Mouse (Mus musculus) kidney, embryonic 15.5 days (tissue): ENCODE data around the gene Ptpre. TPM values are rescaled to one million over a fixed set of nuclear protein-coding genes. Genes with fewer than 3 reads are reported as not detected.
A peak's percentile ranks its signal among the peaks of the same experiment; 100 is the strongest.

Source experiments
- ATAC-seq: fragments of 200-750 bp; cut with Nextera tagmentation; replicated peaks from 2 replicates; pipeline ENCODE4 v1.8.0; 2017; ENCODE audit warnings: moderate TSS enrichment; ENCODE audit not compliant: low FRiP score
- H3K27ac ChIP-seq: fragments of 300-500 bp; sonication (generic); 2 replicates; pipeline ENCODE4 v1.5.1; 2015; ENCODE audit warnings: mild to moderate bottlenecking, inconsistent platforms
- H3K27me3 ChIP-seq: fragments of 300-500 bp; sonication (generic); 2 replicates; pipeline ENCODE4 v1.6.1; 2015; ENCODE audit warnings: inconsistent platforms
- H3K36me3 ChIP-seq: fragments of 300-500 bp; sonication (generic); 2 replicates; pipeline ENCODE4 v1.6.1; 2015; ENCODE audit warnings: inconsistent platforms
- H3K4me1 ChIP-seq: fragments of 300-500 bp; sonication (generic); 2 replicates; pipeline ENCODE4 v1.6.1; 2015; ENCODE audit warnings: inconsistent platforms
- H3K4me2 ChIP-seq: fragments of 300-500 bp; sonication (generic); 2 replicates; pipeline ENCODE4 v1.6.1; 2015; ENCODE audit warnings: moderate library complexity, mild to moderate bottlenecking, inconsistent platforms
- H3K4me3 ChIP-seq: fragments of 300-500 bp; sonication (generic); replicated peaks from 2 replicates; pipeline ENCODE4 v1.5.1; 2015; ENCODE audit warnings: mild to moderate bottlenecking, inconsistent platforms
- H3K9ac ChIP-seq: fragments of 300-500 bp; sonication (generic); 2 replicates; pipeline ENCODE4 v1.6.1; 2015; ENCODE audit warnings: mild to moderate bottlenecking, inconsistent platforms
- H3K9me3 ChIP-seq: fragments of 300-500 bp; sonication (generic); replicated peaks from 2 replicates; pipeline ENCODE4 v1.6.1; 2016; ENCODE audit warnings: inconsistent platforms
- WGBS: fragments of 180-500 bp; shearing (Covaris S2); methylation state at CpG from one replicate; pipeline ENCODE4 v1.1.7; 2015; ENCODE audit warnings: mixed read lengths; 5-methylcytosine and 5-hydroxymethylcytosine counted together
- polyA plus RNA-seq: library from polyadenylated mRNA; unstranded; fragments of >200 nt; fragmentation: Nextera tagmentation; extraction: Ambion mirVana; gene quantifications from 2 replicates; pipeline ENCODE4 v1.2.1, GENCODE M21; 2015

Ptpre gene
- polyA plus RNA-seq, 1 experiment from 2014 or later = 1.6 TPM

DNA sequence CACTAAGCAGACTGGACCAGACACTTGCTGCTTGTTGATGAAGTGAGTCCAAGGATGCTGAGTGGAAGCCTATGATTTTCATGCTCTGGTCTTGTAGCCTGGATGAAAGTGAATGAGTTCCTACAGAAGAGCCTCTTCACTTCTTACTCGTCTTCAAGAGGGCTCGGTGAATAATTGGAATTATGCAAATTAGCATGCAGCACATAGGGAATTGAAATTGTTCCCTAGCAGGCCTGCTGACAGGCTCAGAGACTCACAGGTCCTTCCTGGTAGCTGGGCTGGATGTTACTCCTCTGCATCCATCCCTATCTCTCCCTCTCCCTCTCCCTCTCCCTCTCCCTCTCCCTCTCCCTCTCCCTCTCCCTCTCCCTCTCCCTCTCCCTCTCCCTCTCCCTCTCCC, 102.1 kb downstream of the Ptpre start:
- no peak for ATAC-seq
- 51% methylated on average over 2 of the region's 2 CpGs for WGBS

DNA sequence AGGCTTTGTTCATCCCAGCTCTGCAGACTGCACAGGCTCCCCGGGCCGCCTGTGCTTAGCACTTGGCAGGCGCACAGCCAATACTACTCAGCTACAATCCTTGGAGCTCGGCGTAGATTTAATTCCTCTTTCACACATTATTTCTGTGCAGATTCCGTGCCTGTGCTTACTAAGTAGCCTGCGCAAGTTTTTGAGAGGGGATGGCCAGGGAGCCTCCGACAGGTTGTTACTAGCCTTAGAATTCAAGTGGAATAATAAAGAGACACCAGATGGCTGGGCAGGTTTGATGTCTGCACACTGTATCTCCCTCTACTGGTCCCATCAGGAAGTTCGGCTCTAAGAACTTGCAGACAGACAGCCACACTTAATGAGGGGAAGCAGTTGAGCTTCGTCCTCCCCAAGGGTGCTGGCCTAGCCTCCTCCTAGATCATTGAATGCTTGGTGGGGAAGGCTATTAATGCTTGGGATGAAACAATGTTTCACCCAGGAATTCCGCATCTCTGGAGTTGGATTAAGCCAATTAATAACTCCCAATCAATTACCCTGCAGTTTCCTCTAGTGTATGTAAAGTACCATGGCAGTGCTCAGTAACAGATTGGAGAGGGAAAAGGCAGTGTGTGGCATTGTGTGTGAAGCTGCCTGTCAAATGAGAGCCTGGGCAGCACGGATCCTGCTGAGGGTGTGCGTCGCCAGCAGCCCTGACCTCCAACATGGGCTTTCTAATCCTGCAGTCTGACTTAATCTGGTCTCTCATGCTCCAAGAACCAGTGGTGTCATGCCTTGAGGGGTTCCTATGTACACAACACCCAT, 104.6 kb downstream of the Ptpre start:
- 66% methylated on average over 14 of the region's 14 CpGs for WGBS
- H3K4me2 ChIP-seq = no peak overlapping the region
- H3K9ac ChIP-seq = no peak overlapping the region
- no peak overlapping the region for H3K27ac ChIP-seq
- no peak overlapping the region for H3K4me3 ChIP-seq
- H3K4me1 ChIP-seq = no peaks in the 10 kb centered on the region
- ATAC-seq = no peak
- H3K9me3 ChIP-seq = no peaks in the 10 kb centered on the region
- H3K36me3 ChIP-seq = no peaks in the 10 kb centered on the region
- H3K27me3 ChIP-seq = 0 out of 2 replicates have a peak, but pooled peaks cover 5% of the 10 kb centered on the region

More for the DNA sequence above, 102.1 kb downstream of the Ptpre start:
- no peak overlapping the region for H3K27ac ChIP-seq
- no peak overlapping the region for H3K4me2 ChIP-seq
- no peak overlapping the region for H3K4me3 ChIP-seq
- H3K36me3 ChIP-seq = no peaks in the 10 kb centered on the region
- no peak overlapping the region for H3K9ac ChIP-seq
- no peaks in the 10 kb centered on the region for H3K4me1 ChIP-seq
- no peaks in the 10 kb centered on the region for H3K9me3 ChIP-seq
- H3K27me3 ChIP-seq = 0 out of 2 replicates have a peak, but pooled peaks cover 5% of the 10 kb centered on the region

DNA sequence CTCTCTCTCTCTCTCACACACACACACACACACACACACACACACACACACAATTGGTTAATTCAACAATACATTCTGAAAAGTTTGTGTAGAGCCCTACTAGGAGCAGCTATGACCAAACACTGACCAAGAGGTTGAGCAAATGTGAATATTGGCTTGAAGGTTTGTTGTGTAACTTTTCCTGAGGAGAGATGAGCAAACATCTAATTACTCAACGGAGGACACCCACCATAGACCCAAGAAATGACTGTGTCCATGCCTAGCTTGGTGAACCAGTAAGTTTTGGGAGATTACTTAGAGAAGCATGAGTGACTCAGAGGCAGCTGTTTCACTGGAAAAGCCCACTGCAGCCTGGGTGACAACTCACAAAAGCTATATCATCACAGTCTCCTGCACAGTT, 107.2 kb downstream of the Ptpre start:
- Histone ChIP-seq H3K4me2 (no peak overlapping the region), H3K4me3 (no peak overlapping the region), H3K9ac (no peak overlapping the region), H3K9me3 (no peaks in the 10 kb centered on the region), H3K4me1 (no peaks in the 10 kb centered on the region), H3K27ac (no peak overlapping the region), H3K27me3 (no peaks in the 10 kb centered on the region), H3K36me3 (no peaks in the 10 kb centered on the region)
- ATAC-seq = no peak
- 79% methylated on average over 1 of the region's 1 CpGs for WGBS

DNA sequence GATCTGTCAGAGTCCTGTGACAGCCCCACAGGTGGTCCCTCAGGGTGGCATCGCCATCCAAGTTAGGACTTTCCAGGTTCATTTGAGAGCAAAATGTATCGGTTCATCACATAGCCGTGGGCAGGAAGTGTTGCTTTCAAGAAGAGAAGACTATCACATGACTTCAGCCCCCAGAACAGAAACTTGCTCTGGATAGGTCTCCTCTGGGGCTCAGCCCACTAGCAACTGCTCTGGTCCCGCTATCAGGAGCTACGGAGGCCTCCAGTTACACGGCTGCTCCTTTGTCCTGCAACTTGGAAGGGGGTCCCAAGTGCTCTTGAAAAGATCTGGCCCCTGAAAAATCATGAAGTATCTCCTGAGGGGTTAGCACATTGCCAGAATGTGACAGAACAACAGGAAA, 109.7 kb downstream of the Ptpre start:
- Histone ChIP-seq H3K27ac (no peak overlapping the region), H3K4me3 (no peak overlapping the region), H3K9ac (no peak overlapping the region), H3K4me1 (no peaks in the 10 kb centered on the region), H3K9me3 (no peaks in the 10 kb centered on the region), H3K36me3 (no peaks in the 10 kb centered on the region), H3K4me2 (no peak overlapping the region), H3K27me3 (no peaks in the 10 kb centered on the region)
- 87% methylated on average over 6 of the region's 6 CpGs for WGBS
- no peak for ATAC-seq

DNA sequence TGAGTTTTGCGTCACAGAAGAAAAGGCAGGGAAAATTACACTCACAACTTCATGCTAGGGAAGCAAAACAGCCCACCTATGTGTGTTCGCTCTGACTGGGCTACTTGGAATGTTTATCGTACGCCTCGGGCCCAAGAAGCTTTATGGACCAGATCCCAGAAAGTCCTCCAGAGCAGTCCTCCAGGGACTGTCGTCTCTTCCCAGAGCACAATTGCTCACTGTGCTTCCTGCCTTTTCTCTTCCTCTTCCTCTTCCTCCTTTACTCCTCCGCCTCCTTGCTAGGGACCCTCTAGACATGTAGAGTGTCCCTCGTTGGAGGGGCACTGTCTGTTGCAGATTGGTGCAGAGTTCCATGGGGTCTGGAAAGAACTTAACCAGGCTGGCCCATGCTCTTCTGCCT, 111.5 kb downstream of the Ptpre start:
- no peaks in the 10 kb centered on the region for H3K36me3 ChIP-seq
- no peaks in the 10 kb centered on the region for H3K27me3 ChIP-seq
- H3K4me2 ChIP-seq = no peak overlapping the region
- H3K9me3 ChIP-seq = no peaks in the 10 kb centered on the region
- ATAC-seq = no peak
- H3K27ac ChIP-seq = no peak overlapping the region
- WGBS = 85% methylated on average over 8 of the region's 8 CpGs
- no peak overlapping the region for H3K9ac ChIP-seq
- no peak overlapping the region for H3K4me3 ChIP-seq
- H3K4me1 ChIP-seq = no peaks in the 10 kb centered on the region

DNA sequence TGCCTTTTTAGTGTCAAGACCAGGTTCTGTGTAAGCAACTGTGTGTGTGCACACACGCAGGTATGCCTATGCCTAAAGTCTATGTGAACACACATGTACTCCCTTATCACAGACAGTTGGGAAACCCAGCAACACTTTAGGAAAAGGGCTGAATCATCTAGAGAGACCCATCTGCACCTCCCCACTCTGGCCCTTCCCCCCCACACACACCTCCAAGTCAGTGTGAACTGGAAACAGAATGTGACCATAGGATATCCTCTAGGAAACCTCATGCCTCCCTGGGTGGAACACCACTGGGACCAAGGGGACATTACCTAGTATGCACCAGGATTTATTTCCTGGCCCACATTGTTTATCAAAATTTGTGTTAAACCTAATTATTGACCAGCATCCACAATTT, 112.0 kb downstream of the Ptpre start:
- Histone ChIP-seq H3K4me2 (no peak overlapping the region), H3K36me3 (no peaks in the 10 kb centered on the region), H3K4me1 (no peaks in the 10 kb centered on the region), H3K4me3 (no peak overlapping the region), H3K9me3 (no peaks in the 10 kb centered on the region), H3K27ac (no peak overlapping the region), H3K27me3 (no peaks in the 10 kb centered on the region), H3K9ac (no peak overlapping the region)
- no peak for ATAC-seq
- WGBS = 88% methylated on average over 1 of the region's 1 CpGs

DNA sequence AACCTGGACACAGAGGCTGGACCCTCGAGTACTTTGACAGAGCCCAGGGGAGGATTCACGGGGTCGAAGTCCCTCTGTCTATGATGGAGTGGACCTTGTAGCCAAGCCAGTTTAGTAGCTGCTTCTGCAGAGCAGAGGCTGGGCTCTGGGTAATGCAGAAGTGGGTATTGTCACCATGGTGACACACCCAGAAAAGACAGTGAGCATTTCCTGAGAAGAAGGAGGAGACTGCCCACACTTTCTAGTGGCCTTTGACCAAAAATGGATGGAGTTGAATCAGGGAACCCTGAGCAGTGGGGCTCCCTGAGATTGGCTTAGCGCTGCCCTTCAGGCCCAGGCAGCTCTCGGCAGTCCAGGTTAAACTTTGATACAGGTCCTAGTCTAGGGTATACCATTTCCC, 112.8 kb downstream of the Ptpre start:
- Histone ChIP-seq H3K36me3 (no peaks in the 10 kb centered on the region), H3K9me3 (no peaks in the 10 kb centered on the region)
- ATAC-seq = no peak

DNA sequence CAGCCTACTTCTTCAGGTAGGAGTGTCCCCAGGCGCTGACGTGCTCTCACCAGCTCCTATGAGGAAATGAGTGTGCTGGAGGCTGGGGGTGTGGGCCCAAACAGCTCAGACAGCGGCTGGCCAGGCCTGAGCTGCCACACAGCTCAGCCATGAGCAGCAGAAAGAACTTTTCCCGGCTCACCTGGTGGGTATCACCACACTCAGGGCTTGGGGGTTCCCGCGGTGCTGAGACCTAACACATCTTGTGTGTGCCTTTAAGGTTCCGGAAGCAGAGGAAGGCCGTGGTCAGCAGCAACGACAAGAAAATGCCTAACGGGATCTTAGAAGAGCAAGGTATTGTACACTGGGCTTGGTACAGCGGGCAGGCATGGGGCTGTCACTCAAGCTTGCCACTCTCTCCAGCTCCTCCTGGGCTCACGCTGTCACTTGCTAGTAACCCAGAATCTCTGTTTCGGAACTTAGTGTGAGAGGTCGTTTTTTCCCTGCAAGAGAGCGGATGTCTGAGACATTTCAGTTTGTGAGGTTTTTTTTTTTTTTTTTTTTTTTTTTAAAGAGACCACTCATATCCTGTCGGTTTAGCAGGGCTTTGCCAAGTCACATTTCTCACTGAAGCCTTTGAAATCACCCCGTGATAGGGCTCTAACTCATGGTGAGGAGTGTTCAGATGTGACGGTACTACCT, 114.7 kb downstream of the Ptpre start:
- no peak for ATAC-seq
- H3K9ac ChIP-seq = no peak overlapping the region
- H3K4me2 ChIP-seq = peak overlapping the region; percentile 41
- H3K36me3 ChIP-seq = no peaks in the 10 kb centered on the region
- H3K9me3 ChIP-seq = no peaks in the 10 kb centered on the region
- no peaks in the 10 kb centered on the region for H3K4me1 ChIP-seq
- 0 out of 2 replicates have a peak overlapping the region, but pooled peaks have one; percentile 25 for H3K27ac ChIP-seq
- no peaks in the 10 kb centered on the region for H3K27me3 ChIP-seq
- H3K4me3 ChIP-seq = peak overlapping the region; percentile 20
- WGBS = 53% methylated on average over 18 of the region's 18 CpGs

More for the DNA sequence above, 112.8 kb downstream of the Ptpre start:
- Histone ChIP-seq H3K4me1 (no peaks in the 10 kb centered on the region), H3K27ac (no peak overlapping the region), H3K4me3 (no peak overlapping the region), H3K27me3 (no peaks in the 10 kb centered on the region), H3K4me2 (no peak overlapping the region), H3K9ac (no peak overlapping the region)
- 82% methylated on average over 5 of the region's 5 CpGs for WGBS

DNA sequence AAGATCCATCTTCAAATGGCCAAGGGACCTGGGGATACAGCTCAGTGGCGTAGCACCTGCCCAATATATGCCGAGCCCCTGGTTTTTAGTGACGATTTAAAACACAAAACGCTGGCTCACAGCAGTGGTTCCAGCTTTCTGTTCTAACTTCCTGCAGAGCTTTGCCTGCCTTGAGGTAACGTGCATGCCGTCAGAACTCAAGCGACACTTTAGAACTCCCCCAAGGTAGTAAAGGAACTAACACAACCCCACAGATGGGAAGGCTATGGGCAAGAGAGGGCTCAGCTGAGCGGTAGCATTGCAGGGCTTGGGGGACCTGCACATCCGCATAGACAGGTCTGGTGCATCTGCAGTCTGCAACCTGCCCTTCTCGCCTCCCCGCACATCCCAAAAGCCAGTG, 115.5 kb downstream of the Ptpre start:
- Histone ChIP-seq H3K4me1 (no peaks in the 10 kb centered on the region), H3K4me2 (no peak overlapping the region), H3K9ac (no peak overlapping the region), H3K27ac (no peak overlapping the region), H3K4me3 (no peak overlapping the region), H3K27me3 (no peaks in the 10 kb centered on the region), H3K36me3 (no peaks in the 10 kb centered on the region), H3K9me3 (no peaks in the 10 kb centered on the region)
- 64% methylated on average over 11 of the region's 11 CpGs for WGBS
- ATAC-seq = no peak

DNA sequence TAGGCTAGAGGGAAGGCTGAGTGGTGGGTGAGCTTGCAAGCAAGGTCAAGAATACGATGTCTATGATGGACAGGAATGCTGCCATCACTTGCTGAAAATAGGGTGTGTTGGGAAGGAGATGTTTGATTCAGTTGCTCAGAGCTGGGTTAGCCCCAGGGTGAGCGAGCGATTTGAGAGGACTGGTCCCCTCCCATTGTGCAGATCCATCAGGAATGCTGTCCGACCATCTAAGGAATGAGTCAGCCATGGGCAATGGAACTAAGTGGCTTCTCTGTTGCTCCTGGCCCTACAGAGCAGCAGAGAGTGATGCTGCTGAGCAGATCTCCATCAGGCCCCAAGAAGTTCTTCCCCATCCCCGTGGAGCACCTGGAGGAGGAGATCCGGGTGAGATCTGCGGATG, 116.3 kb downstream of the Ptpre start:
- H3K4me3 ChIP-seq = no peak overlapping the region
- WGBS = 90% methylated on average over 7 of the region's 7 CpGs
- H3K9ac ChIP-seq = no peak overlapping the region
- H3K27ac ChIP-seq = no peak overlapping the region
- H3K27me3 ChIP-seq = no peaks in the 10 kb centered on the region
- no peak for ATAC-seq
- no peaks in the 10 kb centered on the region for H3K36me3 ChIP-seq
- H3K4me2 ChIP-seq = no peak overlapping the region
- H3K4me1 ChIP-seq = no peaks in the 10 kb centered on the region
- no peaks in the 10 kb centered on the region for H3K9me3 ChIP-seq

DNA sequence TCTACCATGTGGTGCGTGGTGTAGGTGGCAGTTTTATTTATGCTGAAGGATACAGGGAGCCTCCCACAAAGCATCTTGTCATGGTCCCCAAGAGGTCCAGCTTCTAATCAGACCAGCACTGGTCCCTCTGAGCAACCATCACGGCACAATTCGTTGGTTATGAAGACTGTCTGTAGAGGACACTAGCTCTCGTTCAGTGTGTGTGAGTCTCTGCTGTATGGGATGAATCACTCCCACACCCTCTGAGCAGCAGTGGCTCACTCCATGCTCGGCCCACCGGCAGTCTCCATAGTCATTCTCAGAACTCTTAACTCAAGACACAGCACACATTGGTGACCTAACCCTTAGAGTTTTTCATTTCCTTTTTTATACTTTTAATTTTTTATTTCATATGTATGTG, 117.0 kb downstream of the Ptpre start:
- WGBS = 79% methylated on average over 6 of the region's 6 CpGs
- no peak for ATAC-seq
- H3K4me2 ChIP-seq = no peak overlapping the region
- H3K4me1 ChIP-seq = no peaks in the 10 kb centered on the region
- H3K9me3 ChIP-seq = no peaks in the 10 kb centered on the region
- H3K27me3 ChIP-seq = no peaks in the 10 kb centered on the region
- no peaks in the 10 kb centered on the region for H3K36me3 ChIP-seq
- H3K27ac ChIP-seq = no peak overlapping the region
- no peak overlapping the region for H3K9ac ChIP-seq
- H3K4me3 ChIP-seq = no peak overlapping the region

DNA sequence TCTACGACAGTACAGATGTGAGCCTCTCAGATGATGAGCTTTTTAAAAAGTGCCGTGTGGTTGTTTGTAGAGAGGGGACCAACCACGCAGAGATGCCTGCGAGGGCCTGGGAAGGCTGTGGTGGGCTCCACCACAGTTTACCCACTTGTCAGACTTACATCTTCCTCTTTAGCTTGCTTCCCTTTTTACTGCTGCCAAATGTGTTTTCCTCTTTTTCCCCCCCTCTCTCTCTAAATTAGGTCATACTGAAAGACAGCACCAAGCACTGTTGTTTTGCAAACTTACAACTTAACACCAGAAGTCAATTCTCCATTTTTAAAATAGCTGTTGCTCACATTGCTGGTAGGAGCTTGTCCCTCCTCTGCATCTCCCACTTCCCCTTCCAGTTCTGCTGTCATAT, 117.8 kb downstream of the Ptpre start:
- 80% methylated on average over 4 of the region's 4 CpGs for WGBS
- H3K9ac ChIP-seq = no peak overlapping the region

More for the DNA sequence above, 117.8 kb downstream of the Ptpre start:
- Histone ChIP-seq H3K36me3 (no peaks in the 10 kb centered on the region), H3K4me3 (no peak overlapping the region), H3K27ac (no peak overlapping the region), H3K4me1 (no peaks in the 10 kb centered on the region), H3K4me2 (no peak overlapping the region), H3K9me3 (no peaks in the 10 kb centered on the region), H3K27me3 (no peaks in the 10 kb centered on the region)
- ATAC-seq = no peak
